Comparison of ENCODE assay signal across 8 mouse cellular contexts in the genomic region with DNA sequence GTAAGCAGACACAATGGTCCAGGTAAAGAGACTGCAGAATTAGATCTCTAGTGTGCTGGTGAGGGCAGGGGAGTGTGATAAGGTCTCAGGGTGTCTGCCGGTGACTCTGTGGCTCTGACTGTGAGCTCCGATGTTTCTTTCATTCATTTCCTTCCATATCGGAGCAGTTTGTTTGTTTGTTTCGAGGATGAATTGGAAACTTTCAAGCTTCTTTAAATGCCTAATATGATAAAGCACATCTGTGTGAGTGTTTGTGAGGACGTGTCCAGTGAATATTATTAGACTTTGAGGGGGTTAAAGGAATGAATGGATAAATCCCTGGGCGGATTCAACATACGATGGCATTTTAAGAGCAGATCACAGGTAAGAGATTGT. TPM values are rescaled to one million over a fixed set of nuclear protein-coding genes. Genes with fewer than 3 reads are reported as not detected.
DNase-seq lines count a peak whose midpoint lies in the region; ATAC-seq and TF ChIP-seq lines count a peak whose summit lies in the region.

No protein-coding gene starts in this region.

- peak overlapping the region; percentile 92 for H3K27ac ChIP-seq in gastrocnemius, adult 2 months
- H3K27ac ChIP-seq in forebrain, embryonic 12.5 days, result peak overlapping the region; percentile 77; the same call in 1 of the 2 replicates
- H3K27ac ChIP-seq in liver, embryonic 15.5 days (replicated peaks), result no peak overlapping the region

- H3K4me1 ChIP-seq in forebrain, embryonic 12.5 days, result peaks cover 9% of the 10 kb centered on the region
- H3K4me1 ChIP-seq in liver, embryonic 15.5 days (replicated peaks), result peaks cover 26% of the 10 kb centered on the region

- H3K4me2 ChIP-seq in forebrain, embryonic 12.5 days, result peak overlapping the region; percentile 52
- peak overlapping the region; percentile 82 for H3K4me2 ChIP-seq in liver, embryonic 15.5 days

- DNase-seq in gastrocnemius, adult 2 months, result no peak
- no peak for DNase-seq in gastrocnemius, adult 8-10 months (ENCODE audit: low spot score in 2 of 2)
- DNase-seq in 3T3-L1 (ENCODE audit: low read depth, low spot score), result peak; percentile 37
- DNase-seq in yolk sac, embryonic 10.5 days (ENCODE audit: low spot score), result no peak
- no peak for DNase-seq in ovary, postnatal 10 days (ENCODE audit: low spot score)
- DNase-seq in left cerebral cortex, adult 8-10 months (ENCODE audit: low spot score in 2 of 2), result no peak

- peak overlapping the region; percentile 61 for H3K9ac ChIP-seq in forebrain, embryonic 12.5 days
- no peak overlapping the region for H3K9ac ChIP-seq in liver, embryonic 15.5 days

- WGBS in forebrain, embryonic 12.5 days, result 19% methylated on average over 7 of the region's 7 CpGs
- 22% methylated on average over 7 of the region's 7 CpGs for WGBS in liver, embryonic 15.5 days (ENCODE audit: insufficient replicate concordance)

- TF ChIP-seq CTCF in gastrocnemius, adult 2 months (IDR thresholded peaks at IDR 0.05), result no peak

- no peaks in the 10 kb centered on the region for H3K36me3 ChIP-seq in forebrain, embryonic 12.5 days (replicated peaks)
- no peaks in the 10 kb centered on the region for H3K36me3 ChIP-seq in liver, embryonic 15.5 days (replicated peaks)

- no peaks in the 10 kb centered on the region for H3K9me3 ChIP-seq in forebrain, embryonic 12.5 days
- no peaks in the 10 kb centered on the region for H3K9me3 ChIP-seq in liver, embryonic 15.5 days (replicated peaks)

- no peaks in the 10 kb centered on the region for H3K27me3 ChIP-seq in forebrain, embryonic 12.5 days
- H3K27me3 ChIP-seq in liver, embryonic 15.5 days, result no peaks in the 10 kb centered on the region

- H3K4me3 ChIP-seq in gastrocnemius, adult 2 months, result peak overlapping the region; percentile 88
- H3K4me3 ChIP-seq in forebrain, embryonic 12.5 days (replicated peaks), result peak overlapping the region; percentile 57
- H3K4me3 ChIP-seq in liver, embryonic 15.5 days (replicated peaks), result peak overlapping the region; percentile 70

- intact Hi-C loops in gastrocnemius, adult 2 months (cut with DNase I), result no loop called here

- no peak for ATAC-seq in forebrain, embryonic 12.5 days (ENCODE audit: low FRiP score)
- no peak for ATAC-seq in liver, embryonic 15.5 days (ENCODE audit: insufficient read depth)

RNA-seq across cellular contexts. Expression of a gene that starts 10.9 kb away (rescaled TPM):
- total RNA-seq in gastrocnemius, adult 2 months (2021), result not detected
- total RNA-seq in gastrocnemius, adult 8-10 months (2022), result not detected
- 0.08 TPM in 1 of 2 replicates, not detected in the other for polyA plus RNA-seq in forebrain, embryonic 12.5 days (2016; fragmentation: Nextera tagmentation; extraction: Ambion mirVana)
- 0.25 and 0.37 TPM in 2 replicates for polyA plus RNA-seq in liver, embryonic 15.5 days (2015; fragmentation: Nextera tagmentation; extraction: Ambion mirVana)
- total RNA-seq in left cerebral cortex, adult 8-10 months (2022), result under 1 TPM in 1 of 4 experiments, not detected in 3; 0.25 TPM

RNA-seq across cellular contexts. Expression of a gene that starts 26.2 kb away (rescaled TPM):
- total RNA-seq in gastrocnemius, adult 2 months (2021), result not detected
- under 1 TPM in 1 of 4 experiments, not detected in 3; 0.61 TPM for total RNA-seq in gastrocnemius, adult 8-10 months (2022)
- not detected in 2 replicates for polyA plus RNA-seq in forebrain, embryonic 12.5 days (2016; fragmentation: Nextera tagmentation; extraction: Ambion mirVana)
- polyA plus RNA-seq in liver, embryonic 15.5 days (2015; fragmentation: Nextera tagmentation; extraction: Ambion mirVana), result not detected in 2 replicates
- under 1 TPM in 1 of 4 experiments, not detected in 3; 0.82 TPM for total RNA-seq in left cerebral cortex, adult 8-10 months (2022)

RNA-seq across cellular contexts. Expression of a gene that starts 26.2 kb away (rescaled TPM):
- total RNA-seq in gastrocnemius, adult 2 months (2021), result not detected
- total RNA-seq in gastrocnemius, adult 8-10 months (2022), result not detected
- polyA plus RNA-seq in forebrain, embryonic 12.5 days (2016; fragmentation: Nextera tagmentation; extraction: Ambion mirVana), result not detected in 2 replicates
- polyA plus RNA-seq in liver, embryonic 15.5 days (2015; fragmentation: Nextera tagmentation; extraction: Ambion mirVana), result 0.18 and 0.23 TPM in 2 replicates
- under 1 TPM in 2 of 4 experiments, not detected in 2; 0.46 to 0.70 TPM for total RNA-seq in left cerebral cortex, adult 8-10 months (2022)
